18 mouse cellular contexts compared by ENCODE assay signal in genomic region chr3:137795754-137796315, GRCm38 (mm10).
DNase-seq lines count a peak whose midpoint lies in the region; ATAC-seq and TF ChIP-seq lines count a peak whose summit lies in the region.
"Had no signal": no experiment of that assay in that cellular context is flagged by ENCODE, and none has a peak within 500 bp of the region (broad histone marks: within the 10 kb centered on the region; RNA-seq: fewer than 3 reads in every experiment).

No protein-coding gene starts in this region.

- TF ChIP-seq CTCF in forebrain, postnatal 0 days (IDR thresholded peaks at IDR 0.05; ENCODE audit: low read depth): no peak

- 84% methylated on average over 7 of the region's 7 CpGs for WGBS in forebrain, postnatal 0 days
- WGBS in forebrain, embryonic 10.5 days: 91% methylated on average over 7 of the region's 7 CpGs

- DNase-seq in forebrain, postnatal 0 days: no peak
- no peak for DNase-seq in forebrain, embryonic 10.5 days (ENCODE audit: extremely low spot score, low spot score)
- DNase-seq in 3T3-L1 (ENCODE audit: low read depth, low spot score): peak; percentile 23
- peak; percentile 75 for DNase-seq in induced T-regulatory cell, adult 2 months (ENCODE audit: low read depth)
- no peak for DNase-seq in thymus, postnatal 25 days
- DNase-seq: adrenal gland, postnatal 10 days; cerebellum, adult 11-12 months; cerebellum, adult 9-10 months; cerebellum, postnatal 25 days; gastrocnemius, postnatal 14 days; heart, postnatal 36 days; kidney, adult 2 months had no signal

- H3K27ac ChIP-seq in forebrain, postnatal 0 days (ENCODE audit: low read depth, low read length): no peak overlapping the region
- no peak overlapping the region for H3K27ac ChIP-seq in forebrain, embryonic 10.5 days

- H3K9me3 ChIP-seq in forebrain, postnatal 0 days (ENCODE audit: low read length): no peaks in the 10 kb centered on the region
- no peaks in the 10 kb centered on the region for H3K9me3 ChIP-seq in forebrain, embryonic 10.5 days
- H3K9me3 ChIP-seq: heart, embryonic 12.5 days had no signal

- no peaks in the 10 kb centered on the region for H3K36me3 ChIP-seq in forebrain, postnatal 0 days (ENCODE audit: insufficient read depth)
- no peaks in the 10 kb centered on the region for H3K36me3 ChIP-seq in forebrain, embryonic 10.5 days (replicated peaks)
- H3K36me3 ChIP-seq: heart, embryonic 12.5 days had no signal

- ATAC-seq in forebrain, postnatal 0 days: peak; percentile 18; the same call in 1 of the 2 replicates
- peak; percentile 67 for ATAC-seq in CD4-positive, CD25-positive, alpha-beta regulatory T cell, adult 4 months
- ATAC-seq in megakaryocyte, adult 5-6 weeks (ENCODE audit: poor library complexity, severe bottlenecking): no peak
- ATAC-seq: forebrain, embryonic 14.5 days; hindbrain, embryonic 16.5 days; intestine, embryonic 16.5 days had no signal

- H3K27me3 ChIP-seq in forebrain, postnatal 0 days (ENCODE audit: insufficient read depth, low read length): no peaks in the 10 kb centered on the region
- no peaks in the 10 kb centered on the region for H3K27me3 ChIP-seq in forebrain, embryonic 10.5 days (ENCODE audit: poor library complexity, severe bottlenecking)
- H3K27me3 ChIP-seq: heart, embryonic 12.5 days had no signal

- no peak overlapping the region for H3K4me2 ChIP-seq in forebrain, postnatal 0 days (ENCODE audit: low read depth)
- H3K4me2 ChIP-seq: heart, embryonic 12.5 days had no signal

- H3K4me1 ChIP-seq in forebrain, postnatal 0 days (ENCODE audit: insufficient read depth): no peaks in the 10 kb centered on the region
- no peaks in the 10 kb centered on the region for H3K4me1 ChIP-seq in forebrain, embryonic 10.5 days
- H3K4me1 ChIP-seq: heart, embryonic 12.5 days had no signal

- H3K9ac ChIP-seq in forebrain, postnatal 0 days: no peak overlapping the region
- H3K9ac ChIP-seq: heart, embryonic 12.5 days had no signal

- H3K4me3 ChIP-seq in forebrain, postnatal 0 days (ENCODE audit: low read depth, low read length): no peak overlapping the region
- no peak overlapping the region for H3K4me3 ChIP-seq in forebrain, embryonic 10.5 days
- H3K4me3 ChIP-seq: heart, embryonic 12.5 days had no signal

Comparison
In these comparisons a context has a peak if more than half of its experiments do, and no peak if none do; other contexts are left out.
1. DNase-seq: peak in 3T3-L1 (single experiment) and induced T-regulatory cell, adult 2 months (single experiment); none in forebrain, postnatal 0 days (single experiment), forebrain, embryonic 10.5 days (single experiment) and thymus, postnatal 25 days (single experiment).